12 mouse cellular contexts compared by ENCODE assay signal in genomic region chr11:116571767-116572679, GRCm38 (mm10). TPM values are rescaled to one million over a fixed set of nuclear protein-coding genes. Genes with fewer than 3 reads are reported as not detected.
A peak's percentile ranks its signal among the peaks of the same experiment; 100 is the strongest.
DNase-seq lines count a peak whose midpoint lies in the region; ATAC-seq lines count a peak whose summit lies in the region.
"Had no signal": no experiment of that assay in that cellular context is flagged by ENCODE, and none has a peak within 500 bp of the region (broad histone marks: within the 10 kb centered on the region; RNA-seq: fewer than 3 reads in every experiment).

No protein-coding gene starts in this region.

- H3K4me3 ChIP-seq in liver, embryonic 12.5 days, result peak overlapping the region; percentile 43
- H3K4me3 ChIP-seq: kidney, embryonic 15.5 days; myocyte had no signal

- H3K9ac ChIP-seq in liver, embryonic 12.5 days, result peak overlapping the region; percentile 61
- H3K9ac ChIP-seq: kidney, embryonic 15.5 days had no signal

- intact Hi-C loops in left cerebral cortex, postnatal 14 days (cut with DNase I), result no loop called here

- peak overlapping the region; percentile 97 for H3K27ac ChIP-seq in liver, embryonic 12.5 days

- peaks cover 9% of the 10 kb centered on the region; the same call in 1 of the 2 replicates for H3K36me3 ChIP-seq in liver, embryonic 12.5 days
- H3K36me3 ChIP-seq: kidney, embryonic 15.5 days had no signal

- peak overlapping the region; percentile 80 for H3K4me2 ChIP-seq in liver, embryonic 12.5 days
- H3K4me2 ChIP-seq: kidney, embryonic 15.5 days had no signal

- peak; percentile 72 for ATAC-seq in liver, embryonic 12.5 days

- H3K4me1 ChIP-seq in liver, embryonic 12.5 days, result peaks cover 95% of the 10 kb centered on the region

- H3K27me3 ChIP-seq in liver, embryonic 12.5 days (replicated peaks), result no peaks in the 10 kb centered on the region
- H3K27me3 ChIP-seq: kidney, embryonic 15.5 days had no signal

- 38% methylated on average over 19 of the region's 19 CpGs for WGBS in liver, embryonic 12.5 days (ENCODE audit: insufficient replicate concordance)

- peak; percentile 28 for DNase-seq in cerebellum, adult 11-12 months
- no peak for DNase-seq in cerebellum, adult 8-10 months
- DNase-seq in NIH3T3 (ENCODE audit: low read depth), result peak; percentile 43
- peak; percentile 69 for DNase-seq in fibroblast of lung, adult 2 months (ENCODE audit: low read depth)
- DNase-seq in left cerebral cortex, postnatal 14 days (ENCODE audit: low spot score in 2 of 2), result no peak
- DNase-seq in kidney, postnatal 10 days, result no peak
- DNase-seq in kidney, adult 9 months, result no peak

- H3K9me3 ChIP-seq in liver, embryonic 12.5 days (replicated peaks), result no peaks in the 10 kb centered on the region
- H3K9me3 ChIP-seq: kidney, embryonic 15.5 days had no signal

RNA-seq across cellular contexts. Expression of gene Ube2o, which starts 9.2 kb away (rescaled TPM):
- 40.0 and 40.2 TPM in 2 replicates for polyA plus RNA-seq in liver, embryonic 12.5 days (2016; fragmentation: Nextera tagmentation; extraction: Ambion mirVana)
- total RNA-seq in left cerebral cortex, postnatal 14 days (2021), result 100 to 1,000 TPM; 134 to 139 TPM

RNA-seq across cellular contexts. Expression of gene Aanat, which starts 14.2 kb away (rescaled TPM):
- not detected in 2 replicates for polyA plus RNA-seq in liver, embryonic 12.5 days (2016; fragmentation: Nextera tagmentation; extraction: Ambion mirVana)
- total RNA-seq in left cerebral cortex, postnatal 14 days (2021), result under 1 TPM; 0.34 to 0.35 TPM
- polyA plus RNA-seq: C2C12; embryonic facial prominence, embryonic 11.5 days; kidney, embryonic 15.5 days; myocyte had no signal

RNA-seq across cellular contexts. Expression of gene Sphk1, which starts 41.3 kb away (rescaled TPM):
- 26.9 and 28.0 TPM in 2 replicates for polyA plus RNA-seq in liver, embryonic 12.5 days (2016; fragmentation: Nextera tagmentation; extraction: Ambion mirVana)
- total RNA-seq in left cerebral cortex, postnatal 14 days (2021), result 1 to 10 TPM; 4.7 to 5.9 TPM

RNA-seq across cellular contexts. Expression of gene Rhbdf2, which starts 54.8 kb away (rescaled TPM):
- 8.0 and 8.5 TPM in 2 replicates for polyA plus RNA-seq in liver, embryonic 12.5 days (2016; fragmentation: Nextera tagmentation; extraction: Ambion mirVana)
- total RNA-seq in left cerebral cortex, postnatal 14 days (2021), result 1 to 10 TPM; 1.5 to 1.9 TPM

Comparison
In these comparisons a context has a peak if more than half of its experiments do, and no peak if none do; other contexts are left out.
1. DNase-seq: peak in cerebellum, adult 11-12 months (single experiment), NIH3T3 (single experiment) and fibroblast of lung, adult 2 months (single experiment); none in cerebellum, adult 8-10 months (single experiment), left cerebral cortex, postnatal 14 days (0 of 2), kidney, postnatal 10 days (single experiment) and kidney, adult 9 months (single experiment).